Mouse (Mus musculus) midbrain, embryonic 13.5 days (tissue): Measurements from ENCODE around the gene Tmem25. TPM values are rescaled to one million over a fixed set of nuclear protein-coding genes. Genes with fewer than 3 reads are reported as not detected.
A peak's percentile ranks its signal among the peaks of the same experiment; 100 is the strongest.

ENCODE experiments used
- ATAC-seq: fragments of 200-750 bp; cut with Nextera tagmentation; 2 replicates; pipeline ENCODE4 v1.8.0; 2017; ENCODE audit warnings: mild to moderate bottlenecking, moderate TSS enrichment, moderate library complexity
- H3K27ac ChIP-seq: fragments of 300-500 bp; sonication (generic); 2 replicates; pipeline ENCODE4 v1.5.1; 2015; ENCODE audit warnings: inconsistent platforms, mild to moderate bottlenecking, moderate library complexity
- H3K27me3 ChIP-seq: fragments of 300-500 bp; sonication (generic); 2 replicates; pipeline ENCODE4 v1.6.1; 2015; ENCODE audit warnings: mild to moderate bottlenecking, inconsistent platforms
- H3K36me3 ChIP-seq: fragments of 300-500 bp; sonication (generic); 2 replicates; pipeline ENCODE4 v1.6.1; 2015; ENCODE audit warnings: mild to moderate bottlenecking, inconsistent platforms
- H3K4me1 ChIP-seq: fragments of 300-500 bp; sonication (generic); replicated peaks from 2 replicates; pipeline ENCODE4 v1.6.1; 2015; ENCODE audit warnings: inconsistent platforms
- H3K4me2 ChIP-seq: fragments of 300-500 bp; sonication (generic); replicated peaks from 2 replicates; pipeline ENCODE4 v1.6.1; 2015; ENCODE audit warnings: moderate library complexity, mild to moderate bottlenecking, inconsistent platforms
- H3K4me3 ChIP-seq: fragments of 300-500 bp; sonication (generic); replicated peaks from 2 replicates; pipeline ENCODE4 v1.5.1; 2015; ENCODE audit warnings: mild to moderate bottlenecking, inconsistent platforms
- H3K9ac ChIP-seq: fragments of 300-500 bp; sonication (generic); replicated peaks from 2 replicates; pipeline ENCODE4 v1.6.1; 2015; ENCODE audit warnings: mild to moderate bottlenecking, inconsistent platforms
- H3K9me3 ChIP-seq: fragments of 300-500 bp; sonication (generic); 2 replicates; pipeline ENCODE4 v1.6.1; 2016; ENCODE audit warnings: mild to moderate bottlenecking, inconsistent platforms
- WGBS: fragments of 180-500 bp; shearing (Covaris S2); methylation state at CpG from one replicate; pipeline ENCODE4 v1.1.7; 2015; 5-methylcytosine and 5-hydroxymethylcytosine counted together
- polyA plus RNA-seq: library from polyadenylated mRNA; unstranded; fragments of >200 nt; fragmentation: Nextera tagmentation; extraction: Ambion mirVana; gene quantifications from 2 replicates; pipeline ENCODE4 v1.2.1, GENCODE M21; 2015

Tmem25 gene
- polyA plus RNA-seq: 8.7 and 9.2 TPM in 2 replicates

- Histone ChIP-seq H3K27ac (peak within 1 kb of the TSS; percentile 80), H3K4me1 (peaks cover 23% of the 10 kb centered on the region), H3K36me3 (peaks cover 3% of the 10 kb centered on the region; the same call in 1 of the 2 replicates), H3K4me2 (peak within 1 kb of the TSS; percentile 95), H3K4me3 (peak within 1 kb of the TSS; percentile 64), H3K9ac (peak within 1 kb of the TSS; percentile 77), H3K27me3 (peaks cover 30% of the 10 kb centered on the region), H3K9me3 (no peaks in the 10 kb centered on the region)
- WGBS: under 1% methylated on average over 75 of the region's 75 CpGs
- peak; percentile 98 for ATAC-seq
Observed at GRCm38 (mm10) chr9:44799102-44799957, at the start of gene Tmem25. TSS of gene Tmem25 (minus strand) at chr9:44799307.

- no peak overlapping the region for H3K9ac ChIP-seq
- H3K4me2 ChIP-seq: no peak overlapping the region
- no peak overlapping the region for H3K4me3 ChIP-seq
- H3K36me3 ChIP-seq: peaks cover 70% of the 10 kb centered on the region
- no peaks in the 10 kb centered on the region for H3K9me3 ChIP-seq
- 89% methylated on average over 6 of the region's 6 CpGs for WGBS
- no peak overlapping the region for H3K27ac ChIP-seq
- no peak for ATAC-seq
- H3K4me1 ChIP-seq: 0 out of 2 replicates have a peak, but pooled peaks cover 7% of the 10 kb centered on the region
- H3K27me3 ChIP-seq: no peaks in the 10 kb centered on the region
Observed at GRCm38 (mm10) chr9:44847446-44847845, 48.3 kb upstream of the Tmem25 start.

- 91% methylated on average over 10 of the region's 10 CpGs for WGBS
- Histone ChIP-seq H3K4me3 (no peak overlapping the region), H3K4me2 (no peak overlapping the region), H3K9ac (no peak overlapping the region), H3K4me1 (no peaks in the 10 kb centered on the region), H3K36me3 (peaks cover 90% of the 10 kb centered on the region), H3K27ac (no peak overlapping the region), H3K27me3 (no peaks in the 10 kb centered on the region), H3K9me3 (no peaks in the 10 kb centered on the region)
- ATAC-seq: no peak
Observed at GRCm38 (mm10) chr9:44841241-44841640, 42.1 kb upstream of the Tmem25 start.

- Histone ChIP-seq H3K36me3 (peaks cover 90% of the 10 kb centered on the region), H3K4me3 (no peak overlapping the region), H3K9me3 (no peaks in the 10 kb centered on the region), H3K27ac (no peak overlapping the region), H3K9ac (no peak overlapping the region), H3K27me3 (no peaks in the 10 kb centered on the region), H3K4me1 (no peaks in the 10 kb centered on the region), H3K4me2 (no peak overlapping the region)
- ATAC-seq: no peak; the same call in 1 of the 2 replicates
- WGBS: 48% methylated on average over 7 of the region's 7 CpGs
Observed at GRCm38 (mm10) chr9:44836439-44836838, 37.3 kb upstream of the Tmem25 start.

- H3K36me3 ChIP-seq: peaks cover 94% of the 10 kb centered on the region
Observed at GRCm38 (mm10) chr9:44832356-44832755, 33.2 kb upstream of the Tmem25 start.

GRCm38 (mm10) chr9:44830506-44830905, 31.4 kb upstream of the Tmem25 start:
- Histone ChIP-seq H3K27me3 (no peaks in the 10 kb centered on the region), H3K4me2 (no peak overlapping the region), H3K4me1 (no peaks in the 10 kb centered on the region), H3K27ac (no peak overlapping the region), H3K9ac (no peak overlapping the region), H3K9me3 (no peaks in the 10 kb centered on the region), H3K4me3 (no peak overlapping the region), H3K36me3 (peaks cover 96% of the 10 kb centered on the region)
- 91% methylated on average over 2 of the region's 2 CpGs for WGBS
- ATAC-seq: no peak

More at GRCm38 (mm10) chr9:44832356-44832755, 33.2 kb upstream of the Tmem25 start:
- Histone ChIP-seq H3K4me3 (no peak overlapping the region), H3K27me3 (no peaks in the 10 kb centered on the region), H3K9ac (no peak overlapping the region), H3K4me1 (no peaks in the 10 kb centered on the region), H3K9me3 (no peaks in the 10 kb centered on the region), H3K27ac (no peak overlapping the region), H3K4me2 (no peak overlapping the region)
- ATAC-seq: no peak
- 90% methylated on average over 4 of the region's 4 CpGs for WGBS

GRCm38 (mm10) chr9:44828944-44829343, 29.8 kb upstream of the Tmem25 start:
- H3K4me1 ChIP-seq: no peaks in the 10 kb centered on the region
- no peak overlapping the region for H3K4me3 ChIP-seq
- H3K9me3 ChIP-seq: no peaks in the 10 kb centered on the region
- no peak overlapping the region for H3K27ac ChIP-seq
- H3K4me2 ChIP-seq: no peak overlapping the region
- H3K36me3 ChIP-seq: peaks cover 95% of the 10 kb centered on the region
- ATAC-seq: no peak
- no peaks in the 10 kb centered on the region for H3K27me3 ChIP-seq
- no peak overlapping the region for H3K9ac ChIP-seq
- 94% methylated on average over 11 of the region's 11 CpGs for WGBS

GRCm38 (mm10) chr9:44826660-44827059, 27.6 kb upstream of the Tmem25 start:
- no peak for ATAC-seq
- H3K9ac ChIP-seq: no peak overlapping the region
- 92% methylated on average over 7 of the region's 7 CpGs for WGBS
- H3K27ac ChIP-seq: no peak overlapping the region
- H3K36me3 ChIP-seq: peaks cover 96% of the 10 kb centered on the region
- H3K4me1 ChIP-seq: no peaks in the 10 kb centered on the region
- no peaks in the 10 kb centered on the region for H3K27me3 ChIP-seq
- H3K4me3 ChIP-seq: no peak overlapping the region
- H3K9me3 ChIP-seq: no peaks in the 10 kb centered on the region
- no peak overlapping the region for H3K4me2 ChIP-seq

- no peak overlapping the region for H3K27ac ChIP-seq
- H3K9me3 ChIP-seq: no peaks in the 10 kb centered on the region
- no peak overlapping the region for H3K4me3 ChIP-seq
- no peak overlapping the region for H3K9ac ChIP-seq
- H3K4me1 ChIP-seq: no peaks in the 10 kb centered on the region
- no peak overlapping the region for H3K4me2 ChIP-seq
- ATAC-seq: no peak
- H3K27me3 ChIP-seq: no peaks in the 10 kb centered on the region
- H3K36me3 ChIP-seq: peaks cover 99% of the 10 kb centered on the region
- 91% methylated on average over 15 of the region's 15 CpGs for WGBS
Observed at GRCm38 (mm10) chr9:44819920-44820827, 21.1 kb upstream of the Tmem25 start.

GRCm38 (mm10) chr9:44817522-44817921, 18.4 kb upstream of the Tmem25 start:
- no peak for ATAC-seq
- H3K27ac ChIP-seq: no peak overlapping the region
- WGBS: 90% methylated on average over 5 of the region's 5 CpGs
- peaks cover 100% of the 10 kb centered on the region for H3K36me3 ChIP-seq
- no peaks in the 10 kb centered on the region for H3K9me3 ChIP-seq
- no peak overlapping the region for H3K9ac ChIP-seq
- H3K4me1 ChIP-seq: no peaks in the 10 kb centered on the region
- no peak overlapping the region for H3K4me2 ChIP-seq
- H3K4me3 ChIP-seq: no peak overlapping the region
- no peaks in the 10 kb centered on the region for H3K27me3 ChIP-seq

GRCm38 (mm10) chr9:44814179-44814578, 15.1 kb upstream of the Tmem25 start:
- Histone ChIP-seq H3K9me3 (no peaks in the 10 kb centered on the region), H3K4me1 (no peaks in the 10 kb centered on the region), H3K9ac (no peak overlapping the region), H3K27me3 (no peaks in the 10 kb centered on the region), H3K4me3 (no peak overlapping the region), H3K27ac (no peak overlapping the region), H3K36me3 (peaks cover 99% of the 10 kb centered on the region), H3K4me2 (no peak overlapping the region)
- WGBS: 94% methylated on average over 8 of the region's 8 CpGs
- ATAC-seq: no peak

GRCm38 (mm10) chr9:44810316-44810715, 11.2 kb upstream of the Tmem25 start:
- H3K9me3 ChIP-seq: no peaks in the 10 kb centered on the region
- no peak overlapping the region for H3K27ac ChIP-seq
- H3K9ac ChIP-seq: no peak overlapping the region
- no peak for ATAC-seq
- H3K27me3 ChIP-seq: no peaks in the 10 kb centered on the region
- H3K4me2 ChIP-seq: no peak overlapping the region
- H3K4me3 ChIP-seq: no peak overlapping the region
- WGBS: 97% methylated on average over 10 of the region's 10 CpGs
- H3K36me3 ChIP-seq: peaks cover 97% of the 10 kb centered on the region
- H3K4me1 ChIP-seq: no peaks in the 10 kb centered on the region
